Mouse (Mus musculus): ENCODE data around the gene Zfp747. TPM values are rescaled to one million over a fixed set of nuclear protein-coding genes. Genes with fewer than 3 reads are reported as not detected.
"Not testable (repeated sequence)": the region's sequence is repeated elsewhere in the genome, so short reads cannot be mapped to it uniquely, and the experiment has no call there.

Gene Zfp747
- polyA plus RNA-seq, 1 experiment, result 7.2 TPM

GRCm38 (mm10) chr7:127345092-127345491, 30.8 kb downstream of the Zfp747 start:
- TF ChIP-seq POLR2A (IDR thresholded peaks at IDR 0.05; ENCODE audit: low read depth, low read length) (no peak), CTCF (IDR thresholded peaks at IDR 0.05; ENCODE audit: extremely low read depth, insufficient read depth, insufficient read length, insufficient replicate concordance) (no peak)
- H3K27me3 ChIP-seq (ENCODE audit: control insufficient read depth, insufficient read depth, low read length), result no peaks in the 10 kb centered on the region
- H3K4me1 ChIP-seq (ENCODE audit: control insufficient read depth, insufficient read depth, insufficient read length), result no peaks in the 10 kb centered on the region
- 4% methylated on average over 40 of the region's 42 CpGs for WGBS
- peak overlapping the region; percentile 76 for H3K4me3 ChIP-seq (ENCODE audit: extremely low read depth, insufficient read depth, insufficient read length)
- DNase-seq (ENCODE audit: low read depth in 1 of 2, low spot score in 2 of 2), result no peak
- H3K36me3 ChIP-seq (ENCODE audit: control insufficient read depth, insufficient read depth, low read length), result no peaks in the 10 kb centered on the region
- H3K27ac ChIP-seq (ENCODE audit: insufficient read depth, low read length), result peak overlapping the region; percentile 81

DNA sequence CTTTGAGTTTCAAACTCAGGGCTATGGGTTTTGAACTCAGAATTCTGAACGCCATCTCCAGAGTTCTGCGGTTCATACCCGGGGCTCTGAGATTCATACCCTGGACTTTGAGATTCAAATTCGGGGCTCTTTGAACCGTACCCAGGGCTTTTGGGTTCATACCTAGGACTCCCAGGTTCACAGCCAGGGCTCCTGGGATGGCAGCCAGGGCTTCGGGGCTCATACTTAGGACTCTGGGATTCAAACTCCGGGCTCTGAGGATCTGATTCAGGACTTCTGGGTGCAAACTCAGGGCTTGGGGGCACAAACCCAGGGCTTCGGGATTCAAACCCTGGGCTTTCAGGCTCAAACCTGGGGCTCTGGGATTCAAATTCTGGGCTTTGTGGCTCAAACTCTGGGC, 31.5 kb downstream of the Zfp747 start:
- Histone ChIP-seq H3K4me1 (ENCODE audit: control insufficient read depth, insufficient read depth, insufficient read length) (no peaks in the 10 kb centered on the region), H3K36me3 (ENCODE audit: control insufficient read depth, insufficient read depth, low read length) (no peaks in the 10 kb centered on the region), H3K27ac (ENCODE audit: insufficient read depth, low read length) (no peak overlapping the region), H3K4me3 (ENCODE audit: extremely low read depth, insufficient read depth, insufficient read length) (no peak overlapping the region), H3K27me3 (ENCODE audit: control insufficient read depth, insufficient read depth, low read length) (no peaks in the 10 kb centered on the region)
- whole genome bisulfite sequencing, result 87% methylated on average over 8 of the region's 8 CpGs
- DNase-seq (ENCODE audit: low read depth in 1 of 2, low spot score in 2 of 2), result no peak
- TF ChIP-seq CTCF (IDR thresholded peaks at IDR 0.05; ENCODE audit: extremely low read depth, insufficient read depth, insufficient read length, insufficient replicate concordance) (no peak), POLR2A (IDR thresholded peaks at IDR 0.05; ENCODE audit: low read depth, low read length) (no peak)

DNA sequence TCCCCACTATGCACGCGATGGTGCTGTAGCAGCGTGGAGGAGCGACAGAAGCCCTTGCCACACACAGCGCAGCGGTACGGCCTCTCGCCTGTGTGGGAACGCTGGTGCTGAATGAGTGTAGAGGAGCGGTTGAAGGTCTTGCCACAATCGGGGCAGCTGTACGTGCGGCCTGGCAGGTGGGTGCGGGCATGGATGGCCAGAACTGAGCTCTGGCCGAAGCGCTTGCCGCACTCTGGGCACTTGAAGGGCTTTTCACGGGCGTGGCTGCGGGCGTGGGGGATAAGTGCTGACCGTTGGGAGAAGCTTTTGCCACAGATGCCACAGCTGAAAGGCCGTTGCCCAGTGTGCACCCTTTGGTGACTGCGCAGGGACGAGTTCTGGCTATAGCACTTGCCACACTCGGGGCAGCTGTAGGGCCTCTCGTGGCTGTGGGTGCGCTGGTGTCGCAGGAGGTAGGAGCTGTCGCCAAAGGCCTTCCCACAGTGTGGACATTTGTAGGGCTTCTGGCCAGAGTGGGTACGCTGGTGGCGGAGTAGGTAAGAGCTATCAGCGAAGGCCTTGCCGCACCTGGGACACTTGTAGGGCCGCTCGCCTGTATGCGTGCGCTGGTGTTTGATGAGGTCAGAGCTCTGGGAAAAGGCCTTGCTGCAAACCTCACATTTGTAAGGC, 32.4 kb downstream of the Zfp747 start:
- DNase-seq (ENCODE audit: low read depth in 1 of 2, low spot score in 2 of 2), result no peak
- no peaks in the 10 kb centered on the region for H3K36me3 ChIP-seq (ENCODE audit: control insufficient read depth, insufficient read depth, low read length)
- H3K4me1 ChIP-seq (ENCODE audit: control insufficient read depth, insufficient read depth, insufficient read length), result no peaks in the 10 kb centered on the region
- WGBS, result 96% methylated on average over 38 of the region's 38 CpGs
- TF ChIP-seq POLR2A (IDR thresholded peaks at IDR 0.05; ENCODE audit: low read depth, low read length), result no peak
- TF ChIP-seq CTCF (IDR thresholded peaks at IDR 0.05; ENCODE audit: extremely low read depth, insufficient read depth, insufficient read length, insufficient replicate concordance), result no peak
- no peak overlapping the region for H3K4me3 ChIP-seq (ENCODE audit: extremely low read depth, insufficient read depth, insufficient read length)
- H3K27me3 ChIP-seq (ENCODE audit: control insufficient read depth, insufficient read depth, low read length), result no peaks in the 10 kb centered on the region
- H3K27ac ChIP-seq (ENCODE audit: insufficient read depth, low read length), result no peak overlapping the region

- TF ChIP-seq CTCF (IDR thresholded peaks at IDR 0.05; ENCODE audit: extremely low read depth, insufficient read depth, insufficient read length, insufficient replicate concordance) (no peak), POLR2A (IDR thresholded peaks at IDR 0.05; ENCODE audit: low read depth, low read length) (no peak)
- Histone ChIP-seq H3K4me3 (ENCODE audit: extremely low read depth, insufficient read depth, insufficient read length) (no peak overlapping the region), H3K36me3 (ENCODE audit: control insufficient read depth, insufficient read depth, low read length) (no peaks in the 10 kb centered on the region), H3K27me3 (ENCODE audit: control insufficient read depth, insufficient read depth, low read length) (no peaks in the 10 kb centered on the region), H3K27ac (ENCODE audit: insufficient read depth, low read length) (no peak overlapping the region), H3K4me1 (ENCODE audit: control insufficient read depth, insufficient read depth, insufficient read length) (no peaks in the 10 kb centered on the region)
- 94% methylated on average over 7 of the region's 7 CpGs for WGBS
- no peak for DNase-seq (ENCODE audit: low read depth in 1 of 2, low spot score in 2 of 2)
Measured at GRCm38 (mm10) chr7:127342888-127343287, 33.0 kb downstream of the Zfp747 start.

GRCm38 (mm10) chr7:127342332-127342731, 33.5 kb downstream of the Zfp747 start:
- Histone ChIP-seq H3K4me3 (ENCODE audit: extremely low read depth, insufficient read depth, insufficient read length) (no peak overlapping the region), H3K27me3 (ENCODE audit: control insufficient read depth, insufficient read depth, low read length) (no peaks in the 10 kb centered on the region), H3K4me1 (ENCODE audit: control insufficient read depth, insufficient read depth, insufficient read length) (no peaks in the 10 kb centered on the region), H3K27ac (ENCODE audit: insufficient read depth, low read length) (no peak overlapping the region), H3K36me3 (ENCODE audit: control insufficient read depth, insufficient read depth, low read length) (no peaks in the 10 kb centered on the region)
- WGBS, result 54% methylated on average over 4 of the region's 4 CpGs
- peak in 1 of 2 experiments; percentile 21 for DNase-seq (ENCODE audit: low read depth in 1 of 2, low spot score in 2 of 2)
- TF ChIP-seq CTCF (IDR thresholded peaks at IDR 0.05; ENCODE audit: extremely low read depth, insufficient read depth, insufficient read length, insufficient replicate concordance), result peak; percentile 12; the same call in 1 of the 2 replicates
- no peak for TF ChIP-seq POLR2A (IDR thresholded peaks at IDR 0.05; ENCODE audit: low read depth, low read length)

DNA sequence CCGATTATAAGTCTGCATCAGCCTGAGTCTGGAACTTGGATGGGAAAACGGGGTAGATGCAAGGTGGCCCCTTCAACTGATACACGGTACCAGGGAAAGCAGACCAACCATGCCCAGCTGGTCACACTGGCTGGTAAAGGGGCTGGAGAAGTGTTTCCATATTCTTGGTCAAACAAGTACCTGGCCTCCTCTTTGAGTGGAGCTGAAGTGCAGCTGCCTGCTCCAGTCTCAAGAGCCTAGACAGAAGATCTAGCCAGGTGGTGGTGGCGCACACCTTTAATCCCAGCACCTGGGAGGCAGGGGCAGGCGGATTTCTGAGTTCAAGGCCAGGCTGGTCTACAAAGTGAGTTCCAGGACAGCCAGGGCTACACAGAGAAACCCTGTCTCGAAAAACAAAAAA, 34.0 kb downstream of the Zfp747 start:
- H3K27me3 ChIP-seq (ENCODE audit: control insufficient read depth, insufficient read depth, low read length); DNase-seq (ENCODE audit: low read depth in 1 of 2, low spot score in 2 of 2); H3K4me1 ChIP-seq (ENCODE audit: control insufficient read depth, insufficient read depth, insufficient read length); H3K36me3 ChIP-seq (ENCODE audit: control insufficient read depth, insufficient read depth, low read length); H3K4me3 ChIP-seq (ENCODE audit: extremely low read depth, insufficient read depth, insufficient read length); H3K27ac ChIP-seq (ENCODE audit: insufficient read depth, low read length): not testable (repeated sequence)
- WGBS, result 88% methylated on average over 6 of the region's 6 CpGs

- TF ChIP-seq CTCF (IDR thresholded peaks at IDR 0.05; ENCODE audit: extremely low read depth, insufficient read depth, insufficient read length, insufficient replicate concordance), result no peak
- TF ChIP-seq POLR2A (IDR thresholded peaks at IDR 0.05; ENCODE audit: low read depth, low read length), result no peak
- no peaks in the 10 kb centered on the region for H3K27me3 ChIP-seq (ENCODE audit: control insufficient read depth, insufficient read depth, low read length)
- no peak for DNase-seq (ENCODE audit: low read depth in 1 of 2, low spot score in 2 of 2)
- H3K36me3 ChIP-seq (ENCODE audit: control insufficient read depth, insufficient read depth, low read length), result no peaks in the 10 kb centered on the region
- H3K4me3 ChIP-seq (ENCODE audit: extremely low read depth, insufficient read depth, insufficient read length), result no peak overlapping the region
- no peaks in the 10 kb centered on the region for H3K4me1 ChIP-seq (ENCODE audit: control insufficient read depth, insufficient read depth, insufficient read length)
- no peak overlapping the region for H3K27ac ChIP-seq (ENCODE audit: insufficient read depth, low read length)
- 93% methylated on average over 8 of the region's 8 CpGs for WGBS
Measured at GRCm38 (mm10) chr7:127341356-127341755, 34.5 kb downstream of the Zfp747 start.
